Mouse (Mus musculus): ENCODE data around the gene Galc.
A peak's percentile ranks its signal among the peaks of the same experiment; 100 is the strongest.
"Not testable (repeated sequence)": the region's sequence is repeated elsewhere in the genome, so short reads cannot be mapped to it uniquely, and the experiment has no call there.

Galc gene

GRCm38 (mm10) chr12:98250327-98250726, 8.9 kb downstream of the Galc start:
- DNase-seq, result no peak

GRCm38 (mm10) chr12:98249671-98250070, 9.6 kb downstream of the Galc start:
- no peak for DNase-seq

DNA sequence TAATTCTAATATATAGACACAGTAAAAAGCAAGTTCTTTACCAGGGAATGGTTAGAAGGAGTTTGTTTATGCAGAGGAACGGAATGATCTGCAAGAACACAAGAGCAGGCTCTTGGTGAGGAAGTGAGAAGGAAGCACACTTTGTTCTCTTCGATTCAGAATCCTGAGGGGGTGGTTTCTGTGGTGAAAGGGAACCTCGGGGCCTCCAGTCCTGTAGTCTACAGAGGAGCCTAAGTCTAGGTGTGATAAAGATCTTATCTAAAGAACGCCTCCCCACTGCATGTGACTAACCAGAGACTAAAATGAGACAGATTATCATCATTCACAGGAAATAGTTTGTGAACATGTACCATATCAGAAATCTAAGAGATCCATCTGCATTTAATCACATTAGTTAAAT, 12.4 kb downstream of the Galc start:
- DNase-seq, result no peak

DNA sequence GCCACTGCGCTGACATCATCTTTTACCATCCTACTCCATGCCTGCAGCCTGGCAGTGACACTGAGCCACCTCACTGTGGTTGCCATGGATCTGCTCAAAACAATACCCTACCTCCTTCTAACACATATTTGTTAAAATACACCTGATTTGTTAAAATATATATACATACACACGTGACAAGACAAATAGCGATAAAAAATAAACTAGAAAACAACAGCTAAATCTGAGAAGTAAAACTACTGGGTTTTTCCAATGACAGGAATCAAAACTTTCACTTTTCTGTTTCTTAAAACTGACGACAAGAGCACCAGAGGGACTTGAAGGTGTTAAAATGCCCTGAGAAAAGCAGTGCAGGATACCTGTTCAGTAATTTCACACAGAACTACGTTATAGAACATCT, 14.4 kb downstream of the Galc start:
- no peak for DNase-seq

DNA sequence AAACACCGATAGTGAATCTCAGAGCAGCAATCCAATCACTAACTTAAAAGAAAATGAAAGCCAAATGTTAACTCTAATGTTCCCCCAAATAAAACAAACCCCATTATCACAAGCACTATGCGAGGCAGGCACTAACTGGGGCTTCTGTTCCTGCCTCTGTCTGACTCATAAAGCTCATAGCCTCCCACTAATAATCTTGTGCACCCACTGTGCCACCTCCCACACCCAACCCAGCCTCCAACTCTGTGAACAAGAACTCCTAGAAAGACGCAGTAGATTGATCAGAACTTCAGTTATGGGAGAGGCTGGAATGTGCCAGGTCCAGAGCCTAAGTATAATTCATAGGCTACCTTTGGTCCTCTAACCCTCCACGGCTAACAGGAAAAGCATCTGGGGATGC, 15.1 kb downstream of the Galc start:
- no peak for DNase-seq

DNA sequence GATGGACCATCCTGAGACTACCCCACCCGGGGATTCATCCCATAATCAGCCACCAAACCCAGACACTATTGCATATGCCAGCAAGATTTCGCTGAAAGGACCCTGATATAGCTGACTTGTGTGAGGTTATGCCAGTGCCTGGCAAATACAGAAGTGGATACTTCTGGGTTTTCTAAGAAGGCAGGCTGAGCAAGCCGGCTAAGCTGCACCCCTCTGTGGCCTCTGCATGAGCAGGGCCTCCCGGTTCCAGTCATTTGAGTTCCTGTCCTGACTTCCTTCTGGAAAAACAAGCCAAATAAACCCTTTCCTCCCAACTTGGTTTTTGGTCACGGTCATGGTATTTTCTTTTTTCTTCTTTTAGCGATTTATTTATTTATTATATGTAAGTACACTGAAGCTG, 20.8 kb downstream of the Galc start:
- DNase-seq, result not testable (repeated sequence)

DNA sequence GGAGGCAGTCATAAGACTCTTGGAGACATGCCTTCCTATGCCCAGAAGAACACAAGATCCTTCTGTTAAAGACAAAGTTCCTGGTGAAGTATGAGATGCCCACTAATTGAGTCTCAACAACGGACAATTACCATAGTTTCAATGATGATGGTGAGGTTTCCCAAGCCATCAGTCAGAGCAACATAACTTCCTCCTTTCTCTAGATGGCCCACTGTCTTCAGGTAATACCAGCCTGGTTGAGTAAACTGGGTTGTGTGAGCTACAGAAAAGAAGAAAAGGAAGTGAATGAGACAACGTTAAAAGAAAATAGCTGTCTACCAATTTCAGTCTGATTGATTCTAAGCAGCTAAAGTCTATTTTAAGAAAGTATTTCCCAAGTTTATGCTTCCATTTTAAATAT, 32.2 kb downstream of the Galc start:
- DNase-seq, result no peak

- DNase-seq, result no peak
Observed at GRCm38 (mm10) chr12:98223286-98223685, 36.0 kb downstream of the Galc start.

DNA sequence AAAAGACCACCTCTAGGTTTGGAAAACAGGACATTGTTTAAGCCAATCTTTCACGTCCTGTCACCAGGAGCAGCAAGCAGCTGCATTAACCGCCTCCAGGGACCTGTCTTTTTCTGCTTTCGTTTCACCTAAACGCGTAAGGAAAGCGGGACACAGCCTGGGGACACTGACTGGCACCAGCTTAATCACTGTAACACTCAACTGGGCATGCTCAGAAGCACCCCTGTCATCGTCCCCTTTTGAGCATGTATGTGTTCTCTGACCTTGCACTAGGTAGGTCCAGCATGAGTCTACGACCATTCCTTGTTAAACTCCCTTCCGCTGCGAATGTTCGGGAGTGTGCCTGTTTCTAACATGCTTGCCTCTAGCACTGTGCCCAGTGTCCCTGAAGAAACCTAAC, 42.8 kb downstream of the Galc start:
- no peak for DNase-seq

DNA sequence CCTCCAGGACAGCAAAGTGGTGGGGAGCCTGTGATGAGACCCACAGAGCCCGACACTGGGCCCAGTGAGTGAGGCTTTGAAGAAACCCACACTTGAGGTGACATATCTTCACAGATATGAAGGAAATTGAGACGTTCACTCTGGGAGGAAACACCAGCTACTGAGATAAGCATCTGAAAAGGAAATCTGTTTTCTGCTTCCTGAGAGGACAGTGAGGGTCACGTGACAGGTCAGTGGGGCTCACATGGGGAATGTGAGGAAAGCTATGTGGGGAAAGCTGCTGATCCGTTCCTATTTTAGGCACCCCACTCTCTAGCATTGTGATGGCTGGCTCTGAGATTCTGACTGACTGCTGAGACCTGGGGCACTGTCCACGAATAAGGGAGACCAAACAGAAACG, 43.7 kb downstream of the Galc start:
- no peak for DNase-seq

DNA sequence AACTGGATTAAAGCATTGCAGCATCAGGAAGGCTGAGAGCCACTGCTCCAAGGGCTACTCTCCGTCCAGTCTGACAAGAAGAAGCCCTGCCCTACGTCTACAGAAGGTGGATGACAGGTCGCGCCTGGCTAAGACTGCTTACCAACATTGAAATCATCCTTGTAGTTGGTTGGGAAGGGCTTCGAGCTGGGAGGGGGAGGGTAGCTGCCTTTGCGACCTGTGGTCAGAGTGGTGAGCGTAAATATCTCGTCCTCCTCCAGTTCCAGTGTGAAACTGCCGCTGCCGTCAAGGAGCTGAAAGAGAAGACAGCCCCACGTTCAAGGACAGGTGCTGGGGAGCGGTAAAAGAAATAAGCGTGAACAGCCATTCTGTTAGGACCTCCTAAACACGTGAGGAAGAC, 45.1 kb downstream of the Galc start:
- DNase-seq, result no peak

DNA sequence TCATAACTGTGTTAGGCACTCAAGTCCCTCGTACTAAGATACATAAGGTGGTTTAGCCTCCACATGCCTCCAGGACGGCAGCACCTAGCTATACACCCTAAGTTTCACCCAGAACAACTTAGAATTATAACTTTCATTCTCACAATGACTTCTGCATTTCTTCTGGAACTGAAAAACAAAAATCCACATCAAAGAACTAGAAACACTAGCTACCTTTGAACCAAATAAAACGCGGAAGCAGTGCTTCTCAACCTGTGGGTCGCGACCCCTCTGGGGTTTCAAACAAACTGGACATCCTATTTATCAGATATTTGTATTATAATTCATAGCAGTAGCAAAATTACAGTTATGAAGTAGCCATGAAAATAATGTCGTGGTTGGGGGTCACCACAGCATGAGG, 45.5 kb downstream of the Galc start:
- DNase-seq, result no peak

- no peak for DNase-seq
Observed at GRCm38 (mm10) chr12:98213332-98213731, 45.9 kb downstream of the Galc start.

DNA sequence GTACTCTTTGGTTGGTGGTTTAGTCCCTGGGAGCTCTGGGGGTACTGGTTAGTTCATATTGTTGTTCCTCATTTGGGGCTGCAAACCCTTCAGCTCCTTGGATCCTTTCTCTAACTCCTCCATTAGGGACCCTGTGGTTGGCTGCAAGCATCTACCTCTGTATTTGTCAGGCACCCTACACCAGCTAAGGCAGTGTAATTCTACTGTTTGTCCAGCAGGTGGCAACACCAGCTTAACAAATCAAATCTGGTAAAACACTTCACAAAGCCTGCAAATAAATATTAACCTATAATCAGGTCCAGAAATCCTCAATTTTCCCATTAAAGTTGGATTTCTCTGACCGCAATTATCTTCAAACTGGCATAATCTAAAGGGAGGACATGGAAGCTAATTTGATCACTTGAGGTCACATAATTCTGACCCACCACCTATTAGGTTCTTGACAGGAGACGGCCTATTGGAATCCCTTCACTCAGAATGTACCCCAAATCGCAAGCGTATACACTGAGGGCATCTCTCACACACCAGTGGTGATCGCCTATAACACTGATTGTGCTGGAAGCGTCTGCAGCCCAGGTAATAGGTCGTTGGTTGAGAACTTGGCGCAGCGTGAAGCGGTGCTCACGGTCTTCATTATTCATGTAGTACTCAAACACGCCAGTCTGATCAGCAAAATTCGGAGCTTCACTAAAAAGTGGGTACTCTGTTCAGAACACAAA, 46.6 kb downstream of the Galc start:
- DNase-seq, result peak; percentile 13

DNA sequence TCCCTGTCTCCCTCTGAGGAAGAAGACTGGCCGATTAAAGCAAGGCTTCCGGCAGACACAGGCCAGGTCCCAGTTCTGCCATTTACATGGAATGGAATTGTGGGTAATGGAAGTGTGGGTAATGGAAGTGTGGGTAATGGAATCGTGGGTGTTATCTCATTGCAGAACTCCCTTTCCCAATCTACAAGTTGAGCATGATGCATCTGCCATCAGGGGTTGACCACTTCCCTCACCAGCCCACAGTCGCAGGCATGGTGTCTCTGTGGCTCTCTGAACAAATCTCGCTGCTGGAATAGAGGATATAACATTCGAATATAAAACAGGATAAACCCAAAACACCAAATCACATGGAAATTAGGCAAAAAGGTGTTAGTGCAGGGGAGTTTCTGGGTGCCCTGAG, 48.8 kb downstream of the Galc start:
- DNase-seq, result no peak

DNA sequence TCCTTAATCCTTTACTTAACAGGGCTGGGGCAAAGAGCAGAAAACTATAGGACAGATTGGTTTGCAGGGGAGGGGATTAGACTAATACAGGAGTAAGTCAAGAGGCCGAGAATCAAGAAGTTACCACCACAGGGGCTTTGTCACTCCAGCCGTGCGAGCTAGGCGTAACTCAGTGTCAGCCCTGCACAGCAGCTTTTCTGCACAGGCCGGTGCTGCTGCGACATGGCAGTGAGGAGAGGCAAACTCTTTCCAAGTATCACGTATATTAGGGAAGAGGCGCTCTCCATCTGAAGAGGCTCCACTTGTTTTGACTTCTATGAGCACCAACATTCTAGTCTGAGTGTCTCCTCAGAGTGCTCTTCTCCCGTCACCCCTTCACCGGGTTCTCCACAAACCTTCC, 51.2 kb downstream of the Galc start:
- DNase-seq, result no peak

- DNase-seq, result no peak
Observed at GRCm38 (mm10) chr12:98205450-98206051, 53.7 kb downstream of the Galc start.

DNA sequence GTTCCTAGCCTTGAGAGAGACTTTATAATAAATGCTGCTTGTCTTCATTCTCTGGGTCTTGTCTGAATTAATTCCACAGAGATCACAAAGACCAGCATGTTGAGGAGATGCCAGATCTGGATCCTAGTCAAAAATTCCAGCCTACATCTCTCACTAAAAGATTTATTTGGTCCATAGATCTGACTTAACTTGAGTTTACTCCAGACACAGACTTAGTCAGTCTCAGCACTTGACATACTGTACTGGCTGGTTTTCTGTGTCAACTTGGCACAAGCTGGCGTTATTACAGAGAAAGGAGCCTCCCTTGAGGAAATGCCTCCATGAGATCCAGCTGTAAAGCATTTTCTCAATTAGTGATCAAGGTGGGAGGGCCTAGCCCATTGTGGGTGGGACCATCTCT, 61.9 kb downstream of the Galc start:
- no peak for DNase-seq

DNA sequence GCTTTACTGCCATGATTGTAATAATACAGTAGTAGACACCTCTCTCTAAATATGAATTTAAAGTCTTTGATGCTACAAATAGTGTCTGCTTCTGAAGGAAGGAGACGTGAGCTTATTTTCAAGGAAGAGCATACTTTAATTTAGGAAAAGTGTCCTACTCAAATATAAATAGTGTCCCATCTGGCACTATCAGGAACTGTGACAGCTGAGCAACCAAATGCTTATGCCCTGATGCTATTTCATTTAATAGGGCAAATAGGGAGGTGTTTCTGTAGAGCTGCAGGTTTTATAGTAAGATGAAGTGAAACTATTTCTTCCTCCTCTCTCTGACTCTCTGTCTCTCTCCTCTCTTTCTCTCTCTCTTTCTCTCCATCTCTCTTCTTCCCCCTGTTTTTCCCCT, 69.1 kb downstream of the Galc start:
- DNase-seq, result no peak

DNA sequence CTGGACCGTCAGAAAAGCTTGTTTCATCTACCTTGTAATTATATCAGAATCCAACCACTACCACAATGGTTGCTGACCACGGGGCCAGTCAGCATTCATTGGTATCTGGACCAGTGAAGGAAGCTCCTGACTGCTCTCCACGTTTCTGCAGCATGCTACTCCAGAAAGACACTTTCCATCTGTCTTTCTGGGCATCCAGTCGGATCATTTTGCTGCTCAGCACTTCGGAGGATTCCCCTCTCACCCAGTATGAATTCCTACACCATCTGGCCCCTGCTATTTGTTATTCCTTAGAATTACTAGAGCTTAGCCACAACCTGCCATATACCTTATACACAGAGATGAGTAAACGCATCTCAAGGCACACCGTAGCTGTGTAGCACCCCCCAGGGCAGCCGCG, 70.2 kb downstream of the Galc start:
- DNase-seq, result no peak

- DNase-seq, result no peak
Observed at GRCm38 (mm10) chr12:98187186-98187899, 71.9 kb downstream of the Galc start.

DNA sequence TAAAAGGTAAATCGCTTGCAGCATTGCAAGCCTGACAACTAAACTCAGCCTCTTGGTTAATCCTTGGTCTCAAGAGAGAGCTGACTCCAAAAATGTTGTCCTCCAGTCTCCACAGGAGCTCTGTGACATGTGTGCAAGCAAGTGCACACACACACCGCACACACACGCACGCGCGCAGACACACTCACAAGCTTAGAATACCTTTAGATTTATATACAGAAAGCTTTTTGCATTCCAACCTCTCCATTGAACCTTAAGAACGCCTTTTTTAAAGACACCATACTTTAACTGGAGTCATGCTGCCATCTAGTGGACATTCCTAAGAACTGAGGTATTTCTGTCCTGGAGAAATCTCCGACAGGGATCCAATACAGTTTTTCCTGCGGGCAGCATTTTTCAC, 77.5 kb downstream of the Galc start:
- peak; percentile 14 for DNase-seq

GRCm38 (mm10) chr12:98180807-98181206, 78.5 kb downstream of the Galc start:
- DNase-seq, result no peak

DNA sequence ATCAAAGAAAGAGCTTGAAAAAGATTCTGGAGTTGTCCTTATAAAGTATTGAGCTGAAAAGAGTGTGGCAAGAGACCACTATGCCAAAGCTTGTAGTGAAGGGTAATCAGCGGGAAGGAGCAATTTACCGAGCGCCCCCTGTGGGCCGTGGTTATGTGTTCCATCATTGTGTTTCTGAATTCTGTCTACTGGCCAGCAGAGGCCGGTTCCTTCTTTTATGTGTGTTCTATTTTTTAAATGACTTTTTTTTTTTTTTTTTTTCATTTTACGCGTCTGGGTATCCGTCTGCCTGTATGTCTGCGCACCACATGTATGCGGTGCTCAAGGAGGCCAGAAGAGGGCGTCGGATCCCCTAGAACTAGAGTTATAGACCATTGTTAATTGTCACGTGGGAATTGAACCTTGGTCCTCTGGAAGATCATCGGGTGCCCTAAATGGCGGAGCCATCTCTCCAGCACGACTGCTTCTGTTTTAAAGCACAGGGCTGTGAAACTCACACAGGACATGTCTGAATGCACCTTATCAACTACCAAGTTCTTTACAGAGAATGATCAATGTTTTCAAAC, 78.9 kb downstream of the Galc start:
- DNase-seq, result no peak

Data from cerebellum, adult 11 months (tissue).